Mouse (Mus musculus) limb, embryonic 12.5 days (tissue): Measurements from ENCODE around the gene Tceanc2. TPM values are rescaled to one million over a fixed set of nuclear protein-coding genes. Genes with fewer than 3 reads are reported as not detected.

ENCODE experiments used
- ATAC-seq: fragments of 200-750 bp; cut with Nextera tagmentation; 2 replicates; pipeline ENCODE4 v1.8.0; 2017; ENCODE audit warnings: low read depth, moderate TSS enrichment; ENCODE audit not compliant: insufficient number of reproducible peaks, insufficient read depth, low FRiP score, low TSS enrichment
- H3K27ac ChIP-seq: fragments of 300-500 bp; sonication (generic); 2 replicates; pipeline ENCODE4 v1.5.1; 2016; ENCODE audit warnings: mild to moderate bottlenecking, moderate library complexity
- H3K27me3 ChIP-seq: fragments of 300-500 bp; sonication (generic); 2 replicates; pipeline ENCODE4 v1.6.1; 2016; ENCODE audit warnings: mild to moderate bottlenecking, moderate library complexity
- H3K36me3 ChIP-seq: fragments of 300-500 bp; sonication (generic); 2 replicates; pipeline ENCODE4 v1.6.1; 2016; ENCODE audit warnings: mild to moderate bottlenecking, moderate library complexity
- H3K4me1 ChIP-seq: fragments of 300-500 bp; sonication (generic); replicated peaks from 2 replicates; pipeline ENCODE4 v1.6.1; 2016
- H3K4me2 ChIP-seq: fragments of 300-500 bp; sonication (generic); 2 replicates; pipeline ENCODE4 v1.6.1; 2016; ENCODE audit warnings: mild to moderate bottlenecking, moderate library complexity
- H3K4me3 ChIP-seq: fragments of 300-500 bp; sonication (generic); replicated peaks from 2 replicates; pipeline ENCODE4 v1.5.1; 2016; ENCODE audit warnings: mild to moderate bottlenecking
- H3K9ac ChIP-seq: fragments of 300-500 bp; sonication (generic); replicated peaks from 2 replicates; pipeline ENCODE4 v1.6.1; 2016; ENCODE audit warnings: mild to moderate bottlenecking, moderate library complexity
- H3K9me3 ChIP-seq: fragments of 300-500 bp; sonication (generic); 2 replicates; pipeline ENCODE4 v1.6.1; 2016; ENCODE audit warnings: mild to moderate bottlenecking, moderate library complexity
- WGBS: fragments of 180-500 bp; shearing (Covaris S2); methylation state at CpG from one replicate; pipeline ENCODE4 v1.1.7; 2016; 5-methylcytosine and 5-hydroxymethylcytosine counted together
- polyA plus RNA-seq: library from polyadenylated mRNA; unstranded; fragments of >200 nt; fragmentation: Nextera tagmentation; extraction: Ambion mirVana; gene quantifications from 2 replicates; pipeline ENCODE4 v1.2.1, GENCODE M21; 2016

Tceanc2 gene
- polyA plus RNA-seq, 1 experiment from 2014 or later, result 24.7 TPM

GRCm38 (mm10) chr4:107143511-107143910 lies 35.4 kb downstream of the Tceanc2 start:
- Histone ChIP-seq H3K9ac (no peak overlapping the region), H3K4me1 (peaks cover 30% of the 10 kb centered on the region), H3K4me2 (no peak overlapping the region), H3K4me3 (no peak overlapping the region), H3K27ac (no peak overlapping the region), H3K9me3 (no peaks in the 10 kb centered on the region), H3K36me3 (peaks cover 25% of the 10 kb centered on the region), H3K27me3 (no peaks in the 10 kb centered on the region)
- 90% methylated on average over 8 of the region's 8 CpGs for WGBS
- ATAC-seq, result no peak

- Histone ChIP-seq H3K9me3 (no peaks in the 10 kb centered on the region), H3K27ac (peak overlapping the region; percentile 81), H3K4me2 (0 out of 2 replicates have a peak overlapping the region, but pooled peaks have one; percentile 27), H3K4me1 (peaks cover 65% of the 10 kb centered on the region), H3K27me3 (no peaks in the 10 kb centered on the region), H3K9ac (peak overlapping the region; percentile 19; the same call in 1 of the 2 replicates), H3K36me3 (no peaks in the 10 kb centered on the region; the same call in 1 of the 2 replicates), H3K4me3 (no peak overlapping the region)
- 14% methylated on average over 13 of the region's 13 CpGs for WGBS
- peak; percentile 20; the same call in 1 of the 2 replicates for ATAC-seq
Measured at GRCm38 (mm10) chr4:107139836-107140631, 38.9 kb downstream of the Tceanc2 start.

GRCm38 (mm10) chr4:107138948-107139835 lies 39.7 kb downstream of the Tceanc2 start:
- 15% methylated on average over 37 of the region's 37 CpGs for WGBS

GRCm38 (mm10) chr4:107136531-107136930 lies 42.4 kb downstream of the Tceanc2 start:
- ATAC-seq, result no peak
- no peak overlapping the region for H3K4me2 ChIP-seq
- no peaks in the 10 kb centered on the region for H3K9me3 ChIP-seq
- peak overlapping the region; percentile 45; the same call in 1 of the 2 replicates for H3K27ac ChIP-seq
- peaks cover 67% of the 10 kb centered on the region for H3K4me1 ChIP-seq
- no peak overlapping the region for H3K4me3 ChIP-seq
- 36% methylated on average over 3 of the region's 3 CpGs for WGBS
- H3K36me3 ChIP-seq, result no peaks in the 10 kb centered on the region; the same call in 1 of the 2 replicates
- H3K27me3 ChIP-seq, result no peaks in the 10 kb centered on the region
- no peak overlapping the region for H3K9ac ChIP-seq

More at GRCm38 (mm10) chr4:107138948-107139835, 39.7 kb downstream of the Tceanc2 start:
- H3K4me3 ChIP-seq, result no peak overlapping the region
- H3K4me2 ChIP-seq, result peak overlapping the region; percentile 27
- no peak overlapping the region for H3K9ac ChIP-seq
- 0 out of 2 replicates have a peak overlapping the region, but pooled peaks have one; percentile 20 for H3K27ac ChIP-seq
- no peak for ATAC-seq
- no peaks in the 10 kb centered on the region for H3K9me3 ChIP-seq
- H3K36me3 ChIP-seq, result no peaks in the 10 kb centered on the region; the same call in 1 of the 2 replicates
- H3K4me1 ChIP-seq, result peaks cover 62% of the 10 kb centered on the region
- H3K27me3 ChIP-seq, result no peaks in the 10 kb centered on the region

- peaks cover 67% of the 10 kb centered on the region for H3K4me1 ChIP-seq
Measured at GRCm38 (mm10) chr4:107135663-107136062, 43.3 kb downstream of the Tceanc2 start.

GRCm38 (mm10) chr4:107134891-107135290 lies 44.0 kb downstream of the Tceanc2 start:
- WGBS, result 88% methylated on average over 3 of the region's 3 CpGs
- no peak overlapping the region for H3K4me3 ChIP-seq
- H3K4me2 ChIP-seq, result no peak overlapping the region
- H3K27ac ChIP-seq, result no peak overlapping the region
- ATAC-seq, result no peak
- H3K9ac ChIP-seq, result no peak overlapping the region
- H3K27me3 ChIP-seq, result no peaks in the 10 kb centered on the region
- no peaks in the 10 kb centered on the region for H3K9me3 ChIP-seq
- H3K36me3 ChIP-seq, result no peaks in the 10 kb centered on the region; the same call in 1 of the 2 replicates
- H3K4me1 ChIP-seq, result peaks cover 64% of the 10 kb centered on the region

More at GRCm38 (mm10) chr4:107135663-107136062, 43.3 kb downstream of the Tceanc2 start:
- Histone ChIP-seq H3K4me2 (no peak overlapping the region), H3K27ac (0 out of 2 replicates have a peak overlapping the region, but pooled peaks have one; percentile 45), H3K36me3 (no peaks in the 10 kb centered on the region; the same call in 1 of the 2 replicates), H3K9me3 (no peaks in the 10 kb centered on the region), H3K4me3 (no peak overlapping the region), H3K27me3 (no peaks in the 10 kb centered on the region), H3K9ac (no peak overlapping the region)
- no peak for ATAC-seq
- 55% methylated on average over 5 of the region's 5 CpGs for WGBS

GRCm38 (mm10) chr4:107130534-107130933 lies 48.4 kb downstream of the Tceanc2 start:
- H3K9me3 ChIP-seq, result no peaks in the 10 kb centered on the region
- H3K4me2 ChIP-seq, result no peak overlapping the region
- H3K9ac ChIP-seq, result no peak overlapping the region
- peaks cover 51% of the 10 kb centered on the region for H3K4me1 ChIP-seq
- 29% methylated on average over 9 of the region's 9 CpGs for whole genome bisulfite sequencing
- H3K36me3 ChIP-seq, result no peaks in the 10 kb centered on the region
- H3K27ac ChIP-seq, result 0 out of 2 replicates have a peak overlapping the region, but pooled peaks have one; percentile 4
- H3K27me3 ChIP-seq, result no peaks in the 10 kb centered on the region
- ATAC-seq, result no peak
- H3K4me3 ChIP-seq, result no peak overlapping the region

- Histone ChIP-seq H3K27me3 (no peaks in the 10 kb centered on the region), H3K4me2 (no peak overlapping the region), H3K27ac (no peak overlapping the region), H3K4me1 (peaks cover 51% of the 10 kb centered on the region), H3K36me3 (no peaks in the 10 kb centered on the region), H3K9ac (no peak overlapping the region), H3K9me3 (no peaks in the 10 kb centered on the region), H3K4me3 (no peak overlapping the region)
- no peak for ATAC-seq
- WGBS, result 79% methylated on average over 8 of the region's 8 CpGs
Measured at GRCm38 (mm10) chr4:107129373-107129772, 49.5 kb downstream of the Tceanc2 start.

- 22% methylated on average over 13 of the region's 13 CpGs for WGBS
- Histone ChIP-seq H3K27ac (peak overlapping the region; percentile 56; the same call in 1 of the 2 replicates), H3K4me1 (peaks cover 50% of the 10 kb centered on the region), H3K9me3 (no peaks in the 10 kb centered on the region), H3K4me3 (no peak overlapping the region), H3K27me3 (no peaks in the 10 kb centered on the region), H3K36me3 (no peaks in the 10 kb centered on the region), H3K9ac (no peak overlapping the region), H3K4me2 (no peak overlapping the region)
- no peak for ATAC-seq
Measured at GRCm38 (mm10) chr4:107127901-107128669, 50.8 kb downstream of the Tceanc2 start.

- Histone ChIP-seq H3K27me3 (no peaks in the 10 kb centered on the region), H3K4me2 (no peak overlapping the region), H3K27ac (peak overlapping the region; percentile 62), H3K4me3 (no peak overlapping the region), H3K4me1 (peaks cover 50% of the 10 kb centered on the region), H3K9ac (peak overlapping the region; percentile 35; the same call in 1 of the 2 replicates), H3K36me3 (no peaks in the 10 kb centered on the region), H3K9me3 (no peaks in the 10 kb centered on the region)
- WGBS, result 27% methylated on average over 13 of the region's 13 CpGs
- ATAC-seq, result no peak; the same call in 1 of the 2 replicates
Measured at GRCm38 (mm10) chr4:107126891-107127524, 51.9 kb downstream of the Tceanc2 start.
